Mouse (Mus musculus) splenic B cell, adult 2 months (primary cell): ENCODE data around the gene Klhl29.
"Not testable (repeated sequence)": the region's sequence is repeated elsewhere in the genome, so short reads cannot be mapped to it uniquely, and the experiment has no call there.

ENCODE experiments used
- DNase-seq: peaks from one replicate; pipeline ENCODE4 v3.0.0-alpha.2; 2011; ENCODE audit warnings: low read depth, low spot score
- H3K27me3 ChIP-seq: 2 replicates; pipeline ENCODE4 v1.6.1; 2012; ENCODE audit warnings: mild to moderate bottlenecking, low read length, moderate library complexity, mixed read lengths; ENCODE audit not compliant: control insufficient read depth, poor library complexity, insufficient read depth, severe bottlenecking
- H3K36me3 ChIP-seq: 2 replicates; pipeline ENCODE4 v1.6.1; 2012; ENCODE audit warnings: mild to moderate bottlenecking, low read length, moderate library complexity, mixed read lengths; ENCODE audit not compliant: control insufficient read depth, poor library complexity, insufficient read depth, severe bottlenecking

Gene Klhl29

GRCm38 (mm10) chr12:5374196-5374683, 1.2 kb downstream of the Klhl29 start:
- DNase-seq, result no peak
- Histone ChIP-seq H3K36me3 (no peaks in the 10 kb centered on the region), H3K27me3 (no peaks in the 10 kb centered on the region)

GRCm38 (mm10) chr12:5373641-5374195, 1.8 kb downstream of the Klhl29 start:
- no peak for DNase-seq
- Histone ChIP-seq H3K27me3 (no peaks in the 10 kb centered on the region), H3K36me3 (no peaks in the 10 kb centered on the region)

GRCm38 (mm10) chr12:5369396-5369795, 6.1 kb downstream of the Klhl29 start:
- no peak for DNase-seq
- Histone ChIP-seq H3K27me3 (no peaks in the 10 kb centered on the region), H3K36me3 (no peaks in the 10 kb centered on the region)

GRCm38 (mm10) chr12:5364836-5365235, 10.6 kb downstream of the Klhl29 start:
- no peaks in the 10 kb centered on the region; the same call in 1 of the 2 replicates for H3K27me3 ChIP-seq
- DNase-seq, result no peak

GRCm38 (mm10) chr12:5363961-5364634, 11.4 kb downstream of the Klhl29 start:
- Histone ChIP-seq H3K36me3 (no peaks in the 10 kb centered on the region), H3K27me3 (no peaks in the 10 kb centered on the region; the same call in 1 of the 2 replicates)
- no peak for DNase-seq

More at GRCm38 (mm10) chr12:5364836-5365235, 10.6 kb downstream of the Klhl29 start:
- H3K36me3 ChIP-seq, result no peaks in the 10 kb centered on the region

- H3K27me3 ChIP-seq, result no peaks in the 10 kb centered on the region; the same call in 1 of the 2 replicates
- H3K36me3 ChIP-seq, result no peaks in the 10 kb centered on the region
- DNase-seq, result no peak
These were observed 16.4 kb downstream of the Klhl29 start for GRCm38 (mm10) chr12:5359065-5359464.

GRCm38 (mm10) chr12:5358497-5358896, 17.0 kb downstream of the Klhl29 start:
- H3K27me3 ChIP-seq, result no peaks in the 10 kb centered on the region
- H3K36me3 ChIP-seq, result no peaks in the 10 kb centered on the region
- no peak for DNase-seq

GRCm38 (mm10) chr12:5353416-5353815, 22.1 kb downstream of the Klhl29 start:
- Histone ChIP-seq H3K36me3 (no peaks in the 10 kb centered on the region), H3K27me3 (no peaks in the 10 kb centered on the region)
- no peak for DNase-seq

GRCm38 (mm10) chr12:5352771-5353170, 22.7 kb downstream of the Klhl29 start:
- Histone ChIP-seq H3K27me3 (no peaks in the 10 kb centered on the region), H3K36me3 (no peaks in the 10 kb centered on the region)
- no peak for DNase-seq

- no peaks in the 10 kb centered on the region for H3K27me3 ChIP-seq
- H3K36me3 ChIP-seq, result no peaks in the 10 kb centered on the region
These were observed 24.8 kb downstream of the Klhl29 start for GRCm38 (mm10) chr12:5350491-5351285.

GRCm38 (mm10) chr12:5345088-5345487, 30.4 kb downstream of the Klhl29 start:
- no peak for DNase-seq
- Histone ChIP-seq H3K27me3 (no peaks in the 10 kb centered on the region), H3K36me3 (no peaks in the 10 kb centered on the region)

More at GRCm38 (mm10) chr12:5350491-5351285, 24.8 kb downstream of the Klhl29 start:
- no peak for DNase-seq

GRCm38 (mm10) chr12:5344457-5344856, 31.0 kb downstream of the Klhl29 start:
- H3K27me3 ChIP-seq, DNase-seq, H3K36me3 ChIP-seq: not testable (repeated sequence)

- H3K36me3 ChIP-seq, result no peaks in the 10 kb centered on the region
- no peak for DNase-seq
These were observed 35.3 kb downstream of the Klhl29 start for GRCm38 (mm10) chr12:5340151-5340603.

GRCm38 (mm10) chr12:5336927-5337712, 38.4 kb downstream of the Klhl29 start:
- no peaks in the 10 kb centered on the region for H3K36me3 ChIP-seq
- no peak for DNase-seq
- no peaks in the 10 kb centered on the region for H3K27me3 ChIP-seq

More at GRCm38 (mm10) chr12:5340151-5340603, 35.3 kb downstream of the Klhl29 start:
- no peaks in the 10 kb centered on the region for H3K27me3 ChIP-seq
